Mouse (Mus musculus): ENCODE results near the gene Afg3l1. TPM values are rescaled to one million over a fixed set of nuclear protein-coding genes. Genes with fewer than 3 reads are reported as not detected.

Gene Afg3l1
- polyA plus RNA-seq, 1 experiment, result 16.6 TPM

- WGBS, result 6% methylated on average over 34 of the region's 34 CpGs
- Histone ChIP-seq H3K4me3 (ENCODE audit: low read depth, low read length) (peak overlapping the region; percentile 79), H3K4me1 (ENCODE audit: control insufficient read depth, insufficient read depth, insufficient read length, low read length) (peaks cover 7% of the 10 kb centered on the region; the same call in 1 of the 2 replicates), H3K27ac (ENCODE audit: insufficient read depth, low read depth, low read length) (peak overlapping the region; percentile 11; the same call in 1 of the 2 replicates), H3K36me3 (ENCODE audit: control insufficient read depth, insufficient read depth, low read length) (peaks cover 5% of the 10 kb centered on the region; the same call in 1 of the 2 replicates), H3K27me3 (ENCODE audit: control insufficient read depth, insufficient read depth, low read length) (no peaks in the 10 kb centered on the region)
- no peak for TF ChIP-seq POLR2A (IDR thresholded peaks at IDR 0.05; ENCODE audit: low read depth, low read length)
- no peak for TF ChIP-seq CTCF (IDR thresholded peaks at IDR 0.05; ENCODE audit: extremely low read depth, insufficient read length, insufficient replicate concordance, low read depth, low read length)
These were observed 579 bp upstream of the Afg3l1 start for GRCm38 (mm10) chr8:123476911-123477736.

GRCm38 (mm10) chr8:123478456-123479218, 934 bp downstream of the Afg3l1 start:
- WGBS, result 28% methylated on average over 16 of the region's 16 CpGs
- peak overlapping the region; percentile 74 for H3K27ac ChIP-seq (ENCODE audit: insufficient read depth, low read depth, low read length)

GRCm38 (mm10) chr8:123482627-123483026, 4.9 kb downstream of the Afg3l1 start:
- TF ChIP-seq POLR2A (IDR thresholded peaks at IDR 0.05; ENCODE audit: low read depth, low read length), result no peak
- peak; percentile 10; the same call in 1 of the 2 replicates for TF ChIP-seq CTCF (IDR thresholded peaks at IDR 0.05; ENCODE audit: extremely low read depth, insufficient read length, insufficient replicate concordance, low read depth, low read length)
- Histone ChIP-seq H3K27ac (ENCODE audit: insufficient read depth, low read depth, low read length) (no peak overlapping the region), H3K36me3 (ENCODE audit: control insufficient read depth, insufficient read depth, low read length) (peaks cover 39% of the 10 kb centered on the region), H3K27me3 (ENCODE audit: control insufficient read depth, insufficient read depth, low read length) (no peaks in the 10 kb centered on the region), H3K4me1 (ENCODE audit: control insufficient read depth, insufficient read depth, insufficient read length, low read length) (no peaks in the 10 kb centered on the region; the same call in 1 of the 2 replicates), H3K4me3 (ENCODE audit: low read depth, low read length) (no peak overlapping the region)
- WGBS, result 94% methylated on average over 7 of the region's 7 CpGs

More at GRCm38 (mm10) chr8:123478456-123479218, 934 bp downstream of the Afg3l1 start:
- Histone ChIP-seq H3K36me3 (ENCODE audit: control insufficient read depth, insufficient read depth, low read length) (peaks cover 7% of the 10 kb centered on the region), H3K4me1 (ENCODE audit: control insufficient read depth, insufficient read depth, insufficient read length, low read length) (peaks cover 5% of the 10 kb centered on the region; the same call in 1 of the 2 replicates), H3K4me3 (ENCODE audit: low read depth, low read length) (peak overlapping the region; percentile 79), H3K27me3 (ENCODE audit: control insufficient read depth, insufficient read depth, low read length) (no peaks in the 10 kb centered on the region)
- TF ChIP-seq CTCF (IDR thresholded peaks at IDR 0.05; ENCODE audit: extremely low read depth, insufficient read length, insufficient replicate concordance, low read depth, low read length) (no peak), POLR2A (IDR thresholded peaks at IDR 0.05; ENCODE audit: low read depth, low read length) (no peak)

GRCm38 (mm10) chr8:123491280-123492075, 13.8 kb downstream of the Afg3l1 start:
- 75% methylated on average over 15 of the region's 15 CpGs for WGBS
- no peak for TF ChIP-seq POLR2A (IDR thresholded peaks at IDR 0.05; ENCODE audit: low read depth, low read length)
- TF ChIP-seq CTCF (IDR thresholded peaks at IDR 0.05; ENCODE audit: extremely low read depth, insufficient read length, insufficient replicate concordance, low read depth, low read length), result no peak
- H3K27ac ChIP-seq (ENCODE audit: insufficient read depth, low read depth, low read length), result no peak overlapping the region

GRCm38 (mm10) chr8:123492898-123493297, 15.2 kb downstream of the Afg3l1 start:
- Histone ChIP-seq H3K4me3 (ENCODE audit: low read depth, low read length) (no peak overlapping the region), H3K4me1 (ENCODE audit: control insufficient read depth, insufficient read depth, insufficient read length, low read length) (no peaks in the 10 kb centered on the region), H3K27ac (ENCODE audit: insufficient read depth, low read depth, low read length) (no peak overlapping the region), H3K27me3 (ENCODE audit: control insufficient read depth, insufficient read depth, low read length) (no peaks in the 10 kb centered on the region), H3K36me3 (ENCODE audit: control insufficient read depth, insufficient read depth, low read length) (peaks cover 80% of the 10 kb centered on the region)
- 95% methylated on average over 9 of the region's 9 CpGs for WGBS
- TF ChIP-seq POLR2A (IDR thresholded peaks at IDR 0.05; ENCODE audit: low read depth, low read length) (no peak), CTCF (IDR thresholded peaks at IDR 0.05; ENCODE audit: extremely low read depth, insufficient read length, insufficient replicate concordance, low read depth, low read length) (no peak)

More at GRCm38 (mm10) chr8:123491280-123492075, 13.8 kb downstream of the Afg3l1 start:
- Histone ChIP-seq H3K4me1 (ENCODE audit: control insufficient read depth, insufficient read depth, insufficient read length, low read length) (no peaks in the 10 kb centered on the region), H3K36me3 (ENCODE audit: control insufficient read depth, insufficient read depth, low read length) (peaks cover 84% of the 10 kb centered on the region), H3K27me3 (ENCODE audit: control insufficient read depth, insufficient read depth, low read length) (no peaks in the 10 kb centered on the region), H3K4me3 (ENCODE audit: low read depth, low read length) (no peak overlapping the region)

- WGBS, result 83% methylated on average over 4 of the region's 4 CpGs
- peaks cover 67% of the 10 kb centered on the region for H3K36me3 ChIP-seq (ENCODE audit: control insufficient read depth, insufficient read depth, low read length)
- H3K4me3 ChIP-seq (ENCODE audit: low read depth, low read length), result no peak overlapping the region
- TF ChIP-seq POLR2A (IDR thresholded peaks at IDR 0.05; ENCODE audit: low read depth, low read length), result no peak
- no peak for TF ChIP-seq CTCF (IDR thresholded peaks at IDR 0.05; ENCODE audit: extremely low read depth, insufficient read length, insufficient replicate concordance, low read depth, low read length)
- H3K4me1 ChIP-seq (ENCODE audit: control insufficient read depth, insufficient read depth, insufficient read length, low read length), result no peaks in the 10 kb centered on the region
- no peaks in the 10 kb centered on the region for H3K27me3 ChIP-seq (ENCODE audit: control insufficient read depth, insufficient read depth, low read length)
- no peak overlapping the region for H3K27ac ChIP-seq (ENCODE audit: insufficient read depth, low read depth, low read length)
These were observed 20.0 kb downstream of the Afg3l1 start for GRCm38 (mm10) chr8:123497699-123498098.
